Mouse (Mus musculus) spleen, adult 2 months (tissue): ENCODE measurements around the gene Gm17651.

Experiments used
- CTCF ChIP-seq: fragments of 200-500 bp; IDR thresholded peaks from 2 replicates; pipeline ENCODE4 v1.5.1; 2011; ENCODE audit warnings: mild to moderate bottlenecking, inconsistent platforms; ENCODE audit not compliant: insufficient read depth, insufficient read length, insufficient replicate concordance; ENCODE audit errors: extremely low read depth
- POLR2A ChIP-seq: fragments of 200-500 bp; IDR thresholded peaks from 2 replicates; pipeline ENCODE4 v1.6.1; 2011; ENCODE audit warnings: low read depth, low read length, inconsistent platforms

- no peak for TF ChIP-seq POLR2A
- no peak for TF ChIP-seq CTCF
Observed at GRCm38 (mm10) chr3:97699061-97699460, 24.6 kb upstream of the Gm17651 start.
